Mouse (Mus musculus): ENCODE results near the gene Mucl3.

Gene Mucl3

GRCm38 (mm10) chr17:35643609-35644236 lies at the start of gene Mucl3:
Mucl3 (minus strand) TSS chr17:35643695.
- no peak for DNase-seq (ENCODE audit: low read depth, low spot score)

DNA sequence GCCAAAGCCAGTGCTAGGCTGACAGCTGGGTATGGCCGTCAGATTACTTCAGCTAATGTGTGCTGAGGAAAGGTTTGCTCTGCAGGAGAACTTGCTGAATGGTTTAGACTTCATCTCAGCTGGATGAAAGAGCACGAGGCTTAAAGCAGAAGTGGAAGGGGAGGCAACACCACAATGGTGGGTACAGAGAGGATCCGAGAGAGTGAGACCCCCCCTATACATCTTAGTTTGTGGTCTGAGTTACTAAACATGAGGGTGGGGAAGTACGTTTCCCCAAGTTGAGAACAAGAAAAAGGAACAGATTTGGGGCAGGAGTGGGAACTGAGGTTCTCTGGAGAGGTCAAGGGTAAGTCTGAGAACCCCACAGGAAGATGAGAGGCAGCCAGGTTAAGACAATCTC lies 48.9 kb upstream of the Mucl3 start:
- no peak for DNase-seq (ENCODE audit: low read depth, low spot score)

DNA sequence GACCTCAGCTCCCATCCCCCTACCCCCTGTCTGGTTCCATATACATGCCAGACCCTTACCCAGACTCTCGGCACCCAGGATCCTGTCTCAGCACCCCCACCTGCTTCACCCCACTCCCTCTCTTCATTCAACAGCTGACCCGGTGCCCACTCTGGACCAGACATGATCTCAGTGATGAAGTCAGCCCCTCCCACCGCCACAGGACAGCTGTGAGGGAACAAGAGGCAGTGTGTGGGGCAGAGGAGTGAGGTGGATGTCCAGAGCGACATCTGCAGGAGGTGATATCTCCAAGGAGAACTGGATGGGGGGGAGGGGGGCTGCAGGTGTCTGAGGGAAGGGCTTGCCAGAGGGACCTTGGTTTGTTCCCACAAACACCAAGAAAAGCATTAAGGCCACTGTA lies 48.3 kb upstream of the Mucl3 start:
- no peak for DNase-seq (ENCODE audit: low read depth, low spot score)

DNA sequence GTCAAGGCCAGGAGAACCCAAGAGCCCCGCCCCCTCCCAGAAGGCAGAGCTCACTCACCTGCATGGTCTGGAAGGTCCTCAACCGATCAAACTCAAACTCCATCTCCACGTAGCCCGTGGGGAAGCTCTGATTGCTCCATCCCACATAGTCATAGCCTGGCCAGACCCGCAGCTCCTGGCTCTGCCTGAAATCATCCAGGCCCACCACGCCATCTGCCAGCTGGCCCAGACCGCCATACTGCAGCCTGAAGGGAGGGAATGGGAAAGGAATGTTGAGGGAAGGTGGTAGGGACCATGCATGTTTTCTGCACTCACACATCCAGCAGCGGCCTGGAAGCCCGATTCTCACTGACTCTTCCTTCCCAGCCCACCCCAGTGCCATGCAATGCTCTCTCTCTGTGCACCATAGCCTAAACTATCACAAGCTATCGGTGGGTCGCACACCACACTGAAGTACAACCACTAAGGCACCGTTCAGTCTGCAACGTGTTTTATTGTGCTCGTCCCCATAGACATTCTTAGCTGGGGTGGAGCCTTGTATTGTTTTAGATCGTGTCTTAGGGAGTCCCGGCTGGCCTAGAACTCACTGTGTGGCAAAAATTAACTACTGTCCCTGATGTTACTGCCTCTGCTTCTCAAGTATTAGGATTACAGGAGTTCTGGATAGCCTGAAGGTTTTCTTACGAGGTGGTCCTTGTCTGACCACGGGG lies 46.6 kb upstream of the Mucl3 start:
- DNase-seq (ENCODE audit: low read depth, low spot score): no peak

DNA sequence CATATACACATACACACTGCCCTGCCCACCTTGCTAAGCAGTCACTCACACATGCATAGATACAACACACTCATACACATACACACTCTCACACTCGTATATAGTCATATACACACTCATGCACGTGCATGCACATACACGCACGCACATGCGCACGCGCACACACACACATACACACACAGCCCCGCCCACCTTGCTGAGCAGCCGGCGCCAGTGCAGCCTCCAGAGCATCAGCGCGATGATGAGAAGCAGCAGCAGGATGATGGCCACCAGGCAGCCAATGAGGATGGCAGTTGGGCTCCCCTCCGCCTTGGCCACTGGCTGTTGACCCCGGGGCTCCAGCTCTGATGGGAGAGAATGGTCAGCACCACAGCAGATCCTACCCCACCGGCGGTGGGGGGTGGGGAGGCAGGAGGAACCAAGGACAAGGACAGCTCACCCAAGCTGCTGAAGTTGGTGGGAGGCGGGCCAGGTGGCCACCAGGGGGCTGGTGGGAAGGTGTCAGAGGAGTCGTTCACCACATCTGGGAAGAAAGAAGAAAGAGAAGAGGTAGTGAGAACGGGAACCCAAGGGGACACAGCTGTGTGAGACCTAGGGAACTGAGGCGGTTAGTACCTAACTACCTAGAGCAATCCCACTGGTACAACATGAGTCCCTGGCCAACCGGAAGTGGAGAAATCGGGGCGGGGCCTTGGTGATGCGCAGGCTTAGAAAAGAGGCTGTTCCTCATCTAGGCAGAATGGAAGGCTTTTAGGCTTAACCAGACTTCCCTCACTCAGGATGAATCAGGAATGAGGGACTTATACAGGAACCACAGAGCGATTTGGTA lies 45.1 kb upstream of the Mucl3 start:
- no peak for DNase-seq (ENCODE audit: low read depth, low spot score)

DNA sequence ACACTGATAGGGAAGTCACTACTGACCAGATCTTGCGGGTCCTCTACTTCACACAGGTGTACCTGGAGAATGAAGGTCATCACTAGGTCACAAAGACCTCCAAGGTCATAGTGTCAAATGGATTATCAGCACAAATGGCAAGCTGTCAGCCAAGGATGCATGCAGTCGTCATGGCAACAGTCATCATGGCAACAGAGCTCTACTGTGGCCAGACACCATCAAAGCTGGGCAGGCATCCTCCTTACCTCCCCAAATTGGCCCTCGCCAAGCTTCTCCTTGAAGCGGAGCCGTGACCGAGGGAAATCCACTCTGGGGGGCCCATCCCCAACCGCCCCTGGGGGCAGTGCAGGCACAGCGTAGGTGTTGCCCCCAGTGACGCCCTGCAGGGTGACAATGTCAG lies 41.6 kb upstream of the Mucl3 start:
- no peak for DNase-seq (ENCODE audit: low read depth, low spot score)

- no peak for DNase-seq (ENCODE audit: low read depth, low spot score)
Observed at GRCm38 (mm10) chr17:35681986-35682385, 38.5 kb upstream of the Mucl3 start.

GRCm38 (mm10) chr17:35680591-35680990 lies 37.1 kb upstream of the Mucl3 start:
- DNase-seq (ENCODE audit: low read depth, low spot score): no peak

- peak; percentile 95 for DNase-seq (ENCODE audit: low read depth, low spot score)
Observed at GRCm38 (mm10) chr17:35673416-35674035, 30.0 kb upstream of the Mucl3 start, which contains the start of gene Gtf2h4. Gtf2h4 (minus strand) TSS chr17:35673739.

DNA sequence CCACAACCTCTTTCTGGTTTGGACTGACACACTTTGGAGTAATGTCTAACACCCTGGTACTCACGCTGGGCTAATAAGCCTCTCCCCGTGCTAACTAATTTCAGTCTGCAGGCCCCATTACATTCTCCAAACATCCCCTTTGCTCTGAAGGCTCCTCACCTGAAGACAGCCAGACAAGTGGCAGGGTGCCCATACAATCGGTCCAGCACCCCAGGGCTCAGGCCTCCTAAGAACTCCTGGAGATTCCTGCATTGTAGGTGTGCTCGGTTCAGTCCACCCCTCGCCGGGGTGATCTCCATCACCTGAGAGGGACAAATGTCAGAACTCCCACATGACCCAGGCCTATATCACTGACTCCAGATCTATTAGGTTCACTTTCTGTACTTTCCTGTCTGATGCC lies 29.0 kb upstream of the Mucl3 start:
- DNase-seq (ENCODE audit: low read depth, low spot score): no peak

DNA sequence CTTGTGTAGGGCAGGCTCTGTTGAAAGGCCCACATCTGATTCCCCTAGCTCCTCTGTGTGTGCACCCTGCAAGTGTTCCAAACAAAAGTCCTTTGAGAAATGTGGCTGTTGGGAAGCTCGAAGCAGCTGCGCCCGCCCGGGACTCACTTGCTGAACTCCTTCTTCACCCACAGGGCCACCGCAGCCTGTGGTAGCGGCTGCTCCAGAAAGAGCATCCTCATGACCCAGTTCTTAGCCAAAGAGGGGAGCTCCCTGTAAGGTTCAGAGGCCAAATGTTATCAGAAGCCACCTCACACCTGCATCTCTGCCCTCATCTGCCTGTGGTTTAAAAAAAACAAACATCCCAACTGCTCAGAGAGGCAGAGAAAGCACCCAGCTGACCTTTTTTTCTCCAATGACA lies 28.4 kb upstream of the Mucl3 start:
- DNase-seq (ENCODE audit: low read depth, low spot score): no peak

- no peak for DNase-seq (ENCODE audit: low read depth, low spot score)
Observed at GRCm38 (mm10) chr17:35669731-35670130, 26.2 kb upstream of the Mucl3 start.

GRCm38 (mm10) chr17:35667334-35668065 lies 24.0 kb upstream of the Mucl3 start, which contains the start of gene Vars2:
Vars2 (minus strand) TSS chr17:35667592.
- peak; percentile 91 for DNase-seq (ENCODE audit: low read depth, low spot score)

DNA sequence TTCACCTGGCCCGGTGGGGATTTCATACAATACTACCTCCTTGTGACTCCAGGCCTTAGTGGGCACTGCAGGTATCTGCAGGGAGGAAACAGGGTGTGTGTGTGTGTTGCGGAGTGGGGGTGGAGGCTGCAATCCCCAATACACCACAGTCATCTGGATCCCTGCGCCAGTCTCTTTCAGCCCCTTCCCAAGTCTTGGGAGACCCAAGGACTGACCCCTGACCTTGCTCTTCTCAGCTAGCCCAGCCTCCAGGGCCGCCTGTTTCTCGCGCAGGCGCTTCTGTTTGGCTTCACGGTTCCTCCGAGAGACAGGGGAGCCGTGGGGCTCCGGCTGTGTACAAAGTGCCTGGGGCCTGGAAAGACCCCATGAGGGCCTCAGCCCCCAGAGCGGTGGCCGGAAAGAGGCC lies 23.4 kb upstream of the Mucl3 start:
- peak; percentile 11 for DNase-seq (ENCODE audit: low read depth, low spot score)

DNA sequence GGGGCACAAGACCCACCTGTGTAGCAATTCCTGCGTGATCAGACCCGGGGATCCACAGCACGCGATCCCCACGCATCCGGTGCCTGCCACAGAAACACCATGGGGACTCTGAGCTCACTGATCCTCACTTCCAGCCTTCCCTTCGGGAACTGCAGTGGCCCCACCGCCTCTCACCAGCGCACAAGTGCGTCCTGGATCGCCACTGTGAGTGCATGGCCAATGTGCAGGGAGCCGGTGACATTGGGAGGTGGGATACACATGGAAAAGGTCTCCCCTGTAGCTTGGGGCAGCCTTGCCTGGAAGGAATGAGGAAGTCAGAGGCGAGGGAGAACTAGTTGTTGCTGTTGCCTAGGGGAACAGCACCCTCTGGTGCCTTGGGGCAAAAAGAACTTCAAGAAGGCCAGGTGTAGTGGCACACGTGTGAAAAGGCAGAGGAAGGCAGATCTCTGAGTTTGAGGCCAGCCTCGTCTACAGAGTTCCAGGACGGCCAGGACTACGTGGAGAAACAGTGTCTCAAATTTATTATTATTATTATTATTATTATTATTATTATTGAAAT lies 22.5 kb upstream of the Mucl3 start:
- DNase-seq (ENCODE audit: low read depth, low spot score): no peak

DNA sequence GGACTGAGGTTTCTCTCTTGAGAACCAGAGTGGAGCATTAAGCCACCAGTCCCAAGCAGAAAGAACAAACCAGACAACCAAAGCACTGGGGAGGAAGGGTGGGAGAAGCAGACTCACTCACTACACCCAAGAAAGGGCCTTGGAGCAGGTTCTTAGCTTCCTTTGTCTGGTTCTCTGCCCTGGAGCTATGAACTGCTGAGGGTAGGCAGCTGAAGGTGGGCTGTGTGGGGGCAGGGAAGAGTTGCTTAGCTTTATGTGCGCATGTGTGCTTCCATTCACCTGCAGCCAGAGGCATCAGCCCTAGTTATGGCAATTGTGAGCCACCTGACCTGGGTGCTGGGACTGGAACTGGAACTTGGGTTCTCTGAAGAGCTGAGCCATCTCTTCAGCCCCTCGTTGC lies 9.6 kb upstream of the Mucl3 start:
- no peak for DNase-seq (ENCODE audit: low read depth, low spot score)

GRCm38 (mm10) chr17:35649429-35649828 lies 5.9 kb upstream of the Mucl3 start:
- DNase-seq (ENCODE audit: low read depth, low spot score): no peak

GRCm38 (mm10) chr17:35639352-35639751 lies 4.1 kb downstream of the Mucl3 start:
- no peak for DNase-seq (ENCODE audit: low read depth, low spot score)

- peak; percentile 61 for DNase-seq (ENCODE audit: low read depth, low spot score)
Observed at GRCm38 (mm10) chr17:35638475-35639190, 4.9 kb downstream of the Mucl3 start.

DNA sequence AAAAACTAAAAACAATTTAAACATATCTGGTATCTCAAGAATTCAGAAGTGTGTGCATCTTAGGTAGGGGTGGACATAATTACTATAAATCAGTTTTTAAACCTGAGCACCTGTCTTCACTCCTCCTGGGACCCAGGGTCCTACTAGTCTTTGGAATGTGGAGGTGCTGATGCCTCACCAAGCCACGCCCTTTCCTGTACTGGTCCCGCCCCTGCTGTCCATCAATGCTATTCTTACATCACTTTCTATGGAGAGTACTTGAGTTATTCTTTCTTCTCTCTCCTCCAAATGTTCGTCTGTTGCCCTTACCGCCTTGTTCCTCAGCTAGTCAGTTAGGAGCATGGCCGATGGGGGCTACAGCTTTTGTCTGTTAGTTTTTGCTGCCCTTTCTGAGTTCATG lies 7.1 kb downstream of the Mucl3 start:
- no peak for DNase-seq (ENCODE audit: low read depth, low spot score)
